Mouse (Mus musculus) adipose tissue, adult 10 weeks (tissue): ENCODE measurements around the gene Arhgef39. TPM values are rescaled to one million over a fixed set of nuclear protein-coding genes. Genes with fewer than 3 reads are reported as not detected.

Experiments used
- polyA plus RNA-seq: library from polyadenylated mRNA; stranded (reverse); fragments of 350-450 nt; fragmentation: Illumina TruSeq; extraction: RNeasy Lipid Tissue Mini Kit (QIAGEN cat#74804); gene quantifications from one replicate; pipeline ENCODE4 v1.2.3, GENCODE M21; 2014; ENCODE audit warnings: low read depth, low replicate concordance

Gene Arhgef39
- 1.2 TPM for polyA plus RNA-seq

GRCm38 (mm10) chr4:43499407-43500333 is at the start of gene Arhgef39:
Gene Arhgef39 (minus strand): TSS chr4:43499695.

GRCm38 (mm10) chr4:43506536-43507185 is 7.2 kb upstream of the Arhgef39 start, which contains the start of gene Car9:
Gene Car9 (plus strand): TSS chr4:43506966.

GRCm38 (mm10) chr4:43492821-43493185 is 6.7 kb downstream of the Arhgef39 start, which contains the start of gene Ccdc107:
Gene Ccdc107 (plus strand): TSS chr4:43492900.

GRCm38 (mm10) chr4:43483535-43484091 is 15.9 kb downstream of the Arhgef39 start, which contains the start of gene Sit1:
Gene Sit1 (minus strand): TSS chr4:43483734.

GRCm38 (mm10) chr4:43454041-43454836 is 45.3 kb downstream of the Arhgef39 start, which contains the start of gene Cd72:
Gene Cd72 (minus strand): TSS chr4:43454628.

Other genes starting within 250 kb of the Arhgef39 start
- 1.4 TPM for gene Atp8b5, start 232.5 kb downstream of the Arhgef39 start, polyA plus RNA-seq
- gene Rusc2, start 117.7 kb downstream of the Arhgef39 start, polyA plus RNA-seq: 17.7 TPM
- gene Fam166b, start 70.6 kb downstream of the Arhgef39 start, polyA plus RNA-seq: 3.9 TPM
- 47.5 TPM for gene Tesk1, start 57.8 kb downstream of the Arhgef39 start, polyA plus RNA-seq
- 6.7 TPM for gene Cd72, start 45.1 kb downstream of the Arhgef39 start, polyA plus RNA-seq
- gene Sit1, start 16.0 kb downstream of the Arhgef39 start, polyA plus RNA-seq: not detected
- gene Ccdc107, start 6.8 kb downstream of the Arhgef39 start, polyA plus RNA-seq: 55.0 TPM
- gene Car9, start 7.3 kb upstream of the Arhgef39 start, polyA plus RNA-seq: 0.72 TPM
- gene Tpm2, start 24.1 kb upstream of the Arhgef39 start, polyA plus RNA-seq: 128 TPM
- 45.7 TPM for gene Creb3, start 62.6 kb upstream of the Arhgef39 start, polyA plus RNA-seq
- gene Tln1, start 63.0 kb upstream of the Arhgef39 start, polyA plus RNA-seq: 59.0 TPM
- 40.1 TPM for gene Rgp1, start 79.0 kb upstream of the Arhgef39 start, polyA plus RNA-seq
- 12.9 TPM for gene Gba2, start 79.2 kb upstream of the Arhgef39 start, polyA plus RNA-seq
- 0.79 TPM for gene Msmp, start 84.8 kb upstream of the Arhgef39 start, polyA plus RNA-seq
- 30.2 TPM for gene Npr2, start 132.2 kb upstream of the Arhgef39 start, polyA plus RNA-seq
- gene Spag8, start 153.9 kb upstream of the Arhgef39 start, polyA plus RNA-seq: 3.8 TPM
- gene Hint2, start 156.8 kb upstream of the Arhgef39 start, polyA plus RNA-seq: 120 TPM
- 11.5 TPM for gene Tmem8b, start 169.3 kb upstream of the Arhgef39 start, polyA plus RNA-seq
- gene Fam221b, start 169.4 kb upstream of the Arhgef39 start, polyA plus RNA-seq: 4.8 TPM
- not detected for gene Olfr70, start 201.1 kb upstream of the Arhgef39 start, polyA plus RNA-seq
- gene Olfr71, start 210.6 kb upstream of the Arhgef39 start, polyA plus RNA-seq: not detected
- 13.1 TPM for gene Hrct1, start 227.5 kb upstream of the Arhgef39 start, polyA plus RNA-seq
- gene Spaar, start 230.3 kb upstream of the Arhgef39 start, polyA plus RNA-seq: 4.6 TPM